Mouse (Mus musculus) hindbrain, postnatal 0 days (tissue): ENCODE measurements around the gene Sin3a. TPM values are rescaled to one million over a fixed set of nuclear protein-coding genes. Genes with fewer than 3 reads are reported as not detected.

ENCODE experiments used
- ATAC-seq: fragments of 200-750 bp; cut with Nextera tagmentation; 2 replicates; pipeline ENCODE4 v1.8.0; 2017; ENCODE audit warnings: mild to moderate bottlenecking, moderate TSS enrichment, moderate library complexity
- DNase-seq: peaks from one replicate; pipeline ENCODE4 v3.0.0-alpha.2; 2015; ENCODE audit warnings: low spot score
- H3K27ac ChIP-seq: fragments of 300-500 bp; sonication (generic); 2 replicates; pipeline ENCODE4 v1.5.1; 2014; ENCODE audit warnings: mild to moderate bottlenecking
- H3K27me3 ChIP-seq: fragments of 300-500 bp; sonication (generic); 2 replicates; pipeline ENCODE4 v1.6.1; 2014; ENCODE audit warnings: low read length, mixed read lengths; ENCODE audit not compliant: insufficient read depth
- H3K36me3 ChIP-seq: fragments of 300-500 bp; sonication (generic); 2 replicates; pipeline ENCODE4 v1.6.1; 2014; ENCODE audit warnings: low read length, mixed read lengths; ENCODE audit not compliant: insufficient read depth
- H3K4me1 ChIP-seq: fragments of 300-500 bp; sonication (generic); 2 replicates; pipeline ENCODE4 v1.6.1; 2014; ENCODE audit warnings: antibody characterized with exemption, low read length, mixed read lengths; ENCODE audit not compliant: insufficient read depth
- H3K4me2 ChIP-seq: fragments of 300-500 bp; sonication (generic); 2 replicates; pipeline ENCODE4 v1.6.1; 2014; ENCODE audit warnings: low read depth, mild to moderate bottlenecking, low read length, moderate library complexity, mixed read lengths
- H3K4me3 ChIP-seq: fragments of 300-500 bp; sonication (generic); 2 replicates; pipeline ENCODE4 v1.5.1; 2014; ENCODE audit warnings: low read length
- H3K9ac ChIP-seq: fragments of 300-500 bp; sonication (generic); replicated peaks from 2 replicates; pipeline ENCODE4 v1.6.1; 2014; ENCODE audit warnings: mild to moderate bottlenecking, low read length, moderate library complexity, mixed read lengths
- H3K9me3 ChIP-seq: fragments of 300-500 bp; sonication (generic); 2 replicates; pipeline ENCODE4 v1.6.1; 2016; ENCODE audit warnings: low read length, mixed read lengths
- CTCF ChIP-seq: IDR thresholded peaks from 2 replicates; pipeline ENCODE4 v1.5.1; 2016; ENCODE audit warnings: antibody characterized with exemption, control low read depth, low read depth
- WGBS: fragments of 180-500 bp; shearing (Covaris S2); extraction: QIAGEN DNeasy Blood & Tissue Kit; methylation state at CpG from one replicate; pipeline ENCODE4 v1.1.7; 2014; 5-methylcytosine and 5-hydroxymethylcytosine counted together
- polyA plus RNA-seq: library from polyadenylated mRNA; unstranded; fragments of >200 nt; fragmentation: Nextera tagmentation; extraction: Ambion mirVana; gene quantifications from 2 replicates; pipeline ENCODE4 v1.2.1, GENCODE M21; 2015
- total RNA-seq: library from RNA; depleted of rRNA; stranded (reverse); fragments of >200 nt; gene quantifications from 2 replicates; pipeline ENCODE4 v1.2.3, GENCODE M21; 2014

The Sin3a gene
- total and polyA plus RNA-seq, 2 experiments from 2014 or later = 16.4 to 45.7 TPM

GRCm38 (mm10) chr9:57144830-57145229 is 73.0 kb downstream of the Sin3a start:
- Histone ChIP-seq H3K9ac (no peak overlapping the region), H3K27ac (no peak overlapping the region), H3K4me2 (no peak overlapping the region), H3K4me3 (no peak overlapping the region), H3K4me1 (peaks cover 15% of the 10 kb centered on the region), H3K9me3 (no peaks in the 10 kb centered on the region), H3K36me3 (peaks cover 1% of the 10 kb centered on the region; the same call in 1 of the 2 replicates), H3K27me3 (no peaks in the 10 kb centered on the region)
- ATAC-seq (no peak), DNase-seq (no peak)
- no peak for TF ChIP-seq CTCF
- WGBS = 94% methylated on average over 8 of the region's 8 CpGs

GRCm38 (mm10) chr9:57146451-57147066 is 74.7 kb downstream of the Sin3a start:
- Histone ChIP-seq H3K4me2 (peak overlapping the region; percentile 87), H3K9me3 (no peaks in the 10 kb centered on the region), H3K9ac (peak overlapping the region; percentile 74; the same call in 1 of the 2 replicates), H3K4me1 (peaks cover 15% of the 10 kb centered on the region), H3K4me3 (no peak overlapping the region), H3K27me3 (no peaks in the 10 kb centered on the region), H3K27ac (peak overlapping the region; percentile 90; the same call in 1 of the 2 replicates), H3K36me3 (no peaks in the 10 kb centered on the region)
- no peak for TF ChIP-seq CTCF
- WGBS = 83% methylated on average over 17 of the region's 17 CpGs
- ATAC-seq = no peak
- DNase-seq = no peak

DNA sequence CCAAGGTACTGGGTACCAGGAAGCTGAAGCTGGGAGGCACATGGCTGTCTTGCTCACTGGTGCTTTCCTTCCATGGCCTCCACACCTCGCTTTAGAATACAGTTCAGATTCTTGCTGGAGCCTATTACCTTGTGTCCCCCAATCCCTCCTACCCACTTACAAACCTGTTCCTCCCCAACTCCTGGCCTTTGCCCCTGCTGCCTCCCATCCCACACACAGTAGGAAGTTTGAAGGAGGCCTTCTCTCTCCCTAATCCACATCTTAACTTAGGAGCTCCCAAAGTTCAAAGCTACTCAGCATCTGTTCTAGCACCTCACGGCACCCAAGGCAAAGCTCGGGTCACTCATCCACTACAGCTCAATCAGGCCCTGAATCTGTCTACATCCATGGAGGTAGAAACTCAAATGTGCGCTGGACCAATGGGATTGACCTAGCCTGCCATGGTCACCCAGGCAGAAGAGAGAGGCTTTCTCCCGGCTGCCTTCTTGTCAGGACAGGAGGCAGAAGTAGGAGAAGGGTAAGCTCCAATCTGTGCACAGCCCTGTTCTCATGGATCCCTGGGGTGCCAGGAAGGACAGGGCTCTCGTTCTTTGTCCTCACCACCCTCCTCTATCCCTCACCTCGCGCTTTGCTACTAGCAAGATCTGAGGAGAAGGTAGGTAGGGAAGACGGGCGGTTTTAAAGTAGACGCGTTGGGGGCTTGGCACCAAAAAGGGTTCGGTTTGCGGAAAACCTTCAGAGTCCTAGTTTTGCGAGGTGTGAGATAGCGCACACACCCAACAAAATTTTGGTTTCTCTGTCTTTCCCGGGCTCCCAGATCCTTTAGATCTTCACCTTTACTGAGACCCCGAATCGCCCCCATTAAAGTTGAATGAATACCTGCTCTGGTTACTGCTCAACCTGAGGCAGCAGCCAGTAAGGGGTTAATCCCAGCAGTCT is 75.6 kb downstream of the Sin3a start:
- Histone ChIP-seq H3K9ac (peak overlapping the region; percentile 74), H3K27ac (peak overlapping the region; percentile 90), H3K9me3 (no peaks in the 10 kb centered on the region), H3K36me3 (no peaks in the 10 kb centered on the region), H3K4me3 (peak overlapping the region; percentile 45), H3K4me1 (peaks cover 15% of the 10 kb centered on the region), H3K27me3 (no peaks in the 10 kb centered on the region), H3K4me2 (peak overlapping the region; percentile 87)
- DNase-seq = no peak
- 10% methylated on average over 19 of the region's 19 CpGs for WGBS
- ATAC-seq = peak; percentile 41
- TF ChIP-seq CTCF = no peak

DNA sequence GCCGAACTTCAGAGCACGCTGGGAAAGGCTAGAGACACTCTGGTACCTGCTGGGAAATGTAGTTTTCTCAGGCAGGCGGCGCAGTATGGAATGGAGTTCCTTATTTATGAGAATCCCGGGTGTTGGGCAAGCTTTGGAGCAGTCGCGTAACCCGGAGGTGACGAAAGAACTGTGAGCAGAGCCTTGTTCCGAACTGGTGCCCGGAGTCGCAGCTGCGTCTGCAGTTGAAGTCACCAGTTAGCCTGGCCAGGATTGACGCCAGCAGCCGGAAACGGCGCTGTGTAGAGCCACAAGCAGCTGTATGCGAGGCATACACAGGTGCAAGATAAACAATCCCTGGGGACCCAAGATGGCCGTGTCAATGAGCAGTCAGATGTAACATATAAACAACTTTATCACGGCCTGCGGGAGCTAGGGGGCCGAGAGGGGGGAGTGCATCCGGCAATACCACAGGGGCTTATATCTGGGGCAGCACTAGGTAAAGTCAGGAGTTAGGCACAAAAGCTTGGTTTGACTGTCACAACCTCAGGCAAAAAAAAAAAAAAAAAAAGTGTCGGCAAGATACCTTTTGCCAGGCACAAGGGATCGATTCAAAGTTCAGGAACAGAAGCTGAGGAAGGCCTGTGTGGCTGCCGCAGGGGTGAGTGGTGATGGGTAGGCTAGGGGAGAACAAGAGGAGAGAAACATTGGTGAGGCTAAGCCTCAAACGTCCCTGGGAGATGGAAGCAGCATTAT is 76.5 kb downstream of the Sin3a start, which contains the start of gene Neil1:
Gene Neil1 (minus strand): TSS at position 162 of the 735 bp plus-strand sequence.
- H3K4me3 ChIP-seq = peak within 1 kb of the TSS; percentile 45
- H3K9me3 ChIP-seq = no peaks in the 10 kb centered on the region
- ATAC-seq (peak; percentile 95), DNase-seq (peak; percentile 96)
- H3K4me2 ChIP-seq = peak within 1 kb of the TSS; percentile 87
- no peaks in the 10 kb centered on the region for H3K27me3 ChIP-seq
- no peaks in the 10 kb centered on the region for H3K36me3 ChIP-seq
- TF ChIP-seq CTCF = peak; percentile 44
- H3K27ac ChIP-seq = peak within 1 kb of the TSS; percentile 90
- H3K4me1 ChIP-seq = peaks cover 15% of the 10 kb centered on the region
- H3K9ac ChIP-seq = peak within 1 kb of the TSS; percentile 74
- 2% methylated on average over 27 of the region's 27 CpGs for WGBS

- ATAC-seq (no peak), DNase-seq (no peak)
- Histone ChIP-seq H3K36me3 (no peaks in the 10 kb centered on the region), H3K4me2 (peak overlapping the region; percentile 87), H3K9me3 (no peaks in the 10 kb centered on the region), H3K27me3 (no peaks in the 10 kb centered on the region), H3K9ac (peak overlapping the region; percentile 74), H3K4me1 (peaks cover 15% of the 10 kb centered on the region), H3K4me3 (no peak overlapping the region), H3K27ac (peak overlapping the region; percentile 90)
- 61% methylated on average over 6 of the region's 6 CpGs for WGBS
- no peak for TF ChIP-seq CTCF
Measured at GRCm38 (mm10) chr9:57149021-57149420, 77.2 kb downstream of the Sin3a start.

DNA sequence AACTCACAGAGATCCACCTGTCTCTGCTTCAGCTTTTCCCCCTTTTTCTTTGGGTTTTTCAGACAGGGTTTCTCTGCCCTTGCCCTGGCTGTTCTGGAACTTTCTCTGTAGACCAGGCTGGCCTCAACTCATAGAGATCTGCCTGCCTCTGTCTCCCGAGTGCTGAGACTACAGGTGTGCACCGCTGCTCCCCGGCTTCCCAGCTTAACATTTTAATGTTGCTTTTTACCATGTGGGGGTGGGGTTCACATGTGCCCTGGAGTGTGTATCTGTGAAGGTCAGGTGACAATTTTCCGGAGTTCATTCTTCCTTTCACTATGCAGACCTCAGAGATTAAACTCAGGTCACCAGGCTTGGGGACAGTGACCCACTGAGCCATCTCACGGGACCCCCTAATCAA is 78.4 kb downstream of the Sin3a start:
- no peak overlapping the region for H3K27ac ChIP-seq
- no peak for TF ChIP-seq CTCF

More for the DNA sequence above, 78.4 kb downstream of the Sin3a start:
- no peaks in the 10 kb centered on the region for H3K36me3 ChIP-seq
- no peaks in the 10 kb centered on the region for H3K9me3 ChIP-seq
- no peak overlapping the region for H3K4me3 ChIP-seq
- peaks cover 15% of the 10 kb centered on the region for H3K4me1 ChIP-seq
- 88% methylated on average over 5 of the region's 5 CpGs for WGBS
- ATAC-seq = no peak
- H3K4me2 ChIP-seq = no peak overlapping the region
- H3K27me3 ChIP-seq = no peaks in the 10 kb centered on the region
- no peak for DNase-seq
- no peak overlapping the region for H3K9ac ChIP-seq
